Mouse (Mus musculus) embryonic facial prominence, embryonic 11.5 days (tissue): Measurements from ENCODE around the gene Ankrd37. TPM values are rescaled to one million over a fixed set of nuclear protein-coding genes. Genes with fewer than 3 reads are reported as not detected.
A peak's percentile ranks its signal among the peaks of the same experiment; 100 is the strongest.

Experiments used
- ATAC-seq: fragments of 200-750 bp; cut with Nextera tagmentation; replicated peaks from 2 replicates; pipeline ENCODE4 v1.8.0; 2017; ENCODE audit warnings: low read depth; ENCODE audit not compliant: insufficient number of reproducible peaks, low FRiP score, low TSS enrichment
- DNase-seq: peaks from one replicate; pipeline ENCODE4 v3.0.0-alpha.2; 2015; ENCODE audit warnings: low spot score
- H3K27ac ChIP-seq: fragments of 300-500 bp; sonication (generic); replicated peaks from 2 replicates; pipeline ENCODE4 v1.5.1; 2014; ENCODE audit warnings: mild to moderate bottlenecking, low read depth, low read length, control low read depth
- H3K27me3 ChIP-seq: fragments of 300-500 bp; sonication (generic); 2 replicates; pipeline ENCODE4 v1.6.1; 2014; ENCODE audit warnings: mild to moderate bottlenecking, low read length, moderate library complexity, mixed read lengths; ENCODE audit not compliant: control insufficient read depth, insufficient read depth
- H3K36me3 ChIP-seq: fragments of 300-500 bp; sonication (generic); replicated peaks from 2 replicates; pipeline ENCODE4 v1.6.1; 2014; ENCODE audit warnings: low read depth, mild to moderate bottlenecking, low read length, moderate library complexity, mixed read lengths; ENCODE audit not compliant: control insufficient read depth, insufficient read depth
- H3K4me1 ChIP-seq: fragments of 300-500 bp; sonication (generic); 2 replicates; pipeline ENCODE4 v1.6.1; 2014; ENCODE audit warnings: low read length, mixed read lengths; ENCODE audit not compliant: control insufficient read depth, insufficient read depth
- H3K4me2 ChIP-seq: fragments of 300-500 bp; sonication (generic); 2 replicates; pipeline ENCODE4 v1.6.1; 2014; ENCODE audit warnings: low read depth, mild to moderate bottlenecking, control low read depth, low read length, moderate library complexity
- H3K4me3 ChIP-seq: fragments of 300-500 bp; sonication (generic); 2 replicates; pipeline ENCODE4 v1.5.1; 2014; ENCODE audit warnings: low read depth, low read length, control low read depth
- H3K9ac ChIP-seq: fragments of 300-500 bp; sonication (generic); replicated peaks from 2 replicates; pipeline ENCODE4 v1.6.1; 2014; ENCODE audit warnings: mild to moderate bottlenecking, control low read depth, low read length
- H3K9me3 ChIP-seq: fragments of 300-500 bp; sonication (generic); replicated peaks from 2 replicates; pipeline ENCODE4 v1.6.1; 2016; ENCODE audit warnings: mild to moderate bottlenecking, low read length, inconsistent platforms, mixed read lengths; ENCODE audit not compliant: control insufficient read depth
- WGBS: fragments of 180-500 bp; shearing (Covaris S2); extraction: QIAGEN DNeasy Blood & Tissue Kit; methylation state at CpG from one replicate; pipeline ENCODE4 v1.1.7; 2014; 5-methylcytosine and 5-hydroxymethylcytosine counted together
- polyA plus RNA-seq: library from polyadenylated mRNA; unstranded; fragments of >200 nt; fragmentation: Nextera tagmentation; extraction: Ambion mirVana; gene quantifications from 2 replicates; pipeline ENCODE4 v1.2.1, GENCODE M21; 2014

Gene Ankrd37
- polyA plus RNA-seq, 1 experiment from 2014 or later, result 19.4 TPM

GRCm38 (mm10) chr8:45990631-45991310, 14.7 kb downstream of the Ankrd37 start:
- Histone ChIP-seq H3K27me3 (no peaks in the 10 kb centered on the region), H3K36me3 (peaks cover 2% of the 10 kb centered on the region; the same call in 1 of the 2 replicates), H3K4me1 (no peaks in the 10 kb centered on the region), H3K4me3 (no peak overlapping the region), H3K9ac (no peak overlapping the region), H3K27ac (no peak overlapping the region), H3K9me3 (no peaks in the 10 kb centered on the region), H3K4me2 (no peak overlapping the region)
- DNase-seq (no peak), ATAC-seq (no peak)
- WGBS, result 95% methylated on average over 4 of the region's 4 CpGs

DNA sequence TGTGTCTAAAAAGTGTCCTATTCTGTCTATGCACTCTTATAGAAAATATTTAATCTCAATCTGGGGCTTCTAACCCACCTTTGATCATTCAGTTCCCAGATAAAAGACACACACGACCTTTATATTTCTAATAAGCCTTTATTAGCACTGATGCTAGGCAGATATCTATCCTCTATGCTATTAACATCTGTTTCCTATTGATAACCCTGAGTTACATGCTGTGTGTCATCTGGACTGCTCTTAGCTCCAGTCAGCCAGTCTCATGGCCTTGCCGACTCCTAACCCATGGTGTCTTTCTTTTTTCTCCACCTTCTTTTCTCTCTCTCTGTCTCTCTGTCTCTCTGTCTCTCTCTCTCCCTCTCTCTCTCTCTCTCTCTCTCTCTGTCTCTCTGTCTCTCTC, 17.3 kb downstream of the Ankrd37 start:
- Histone ChIP-seq H3K36me3 (no peaks in the 10 kb centered on the region), H3K4me1 (no peaks in the 10 kb centered on the region), H3K9ac (no peak overlapping the region), H3K9me3 (no peaks in the 10 kb centered on the region), H3K4me2 (no peak overlapping the region), H3K27ac (no peak overlapping the region), H3K27me3 (no peaks in the 10 kb centered on the region), H3K4me3 (no peak overlapping the region)
- WGBS, result 61% methylated on average over 2 of the region's 2 CpGs
- no peak for DNase-seq
- no peak for ATAC-seq

DNA sequence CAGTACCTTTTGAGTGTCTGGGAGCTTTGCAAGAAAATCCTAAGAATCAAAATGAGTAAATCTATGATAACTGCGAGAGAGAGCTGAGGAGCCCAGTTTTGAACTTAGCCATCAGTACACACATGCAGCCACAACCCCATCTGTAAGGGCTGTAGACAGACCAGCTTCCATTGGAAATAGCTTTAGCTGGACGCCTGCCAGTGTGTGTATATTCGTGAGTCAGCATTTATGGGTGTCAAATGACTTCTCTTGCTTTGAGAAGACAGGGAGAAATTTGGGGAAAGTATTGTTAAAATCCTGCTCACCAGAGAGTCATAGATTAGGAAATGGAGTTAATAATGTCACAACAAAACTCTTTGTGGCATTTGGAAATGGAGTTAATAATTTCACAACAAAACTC, 18.8 kb downstream of the Ankrd37 start:
- Histone ChIP-seq H3K4me2 (no peak overlapping the region), H3K9me3 (no peaks in the 10 kb centered on the region), H3K36me3 (no peaks in the 10 kb centered on the region), H3K9ac (no peak overlapping the region), H3K4me3 (no peak overlapping the region), H3K4me1 (no peaks in the 10 kb centered on the region), H3K27ac (no peak overlapping the region), H3K27me3 (no peaks in the 10 kb centered on the region)
- WGBS, result 81% methylated on average over 3 of the region's 3 CpGs
- DNase-seq (no peak), ATAC-seq (no peak)

- ATAC-seq (no peak), DNase-seq (no peak)
- no peaks in the 10 kb centered on the region for H3K27me3 ChIP-seq
- H3K4me1 ChIP-seq, result no peaks in the 10 kb centered on the region
- H3K9ac ChIP-seq, result peak overlapping the region; percentile 37
- H3K4me2 ChIP-seq, result peak overlapping the region; percentile 51
- H3K27ac ChIP-seq, result no peak overlapping the region
- no peaks in the 10 kb centered on the region; the same call in 1 of the 2 replicates for H3K36me3 ChIP-seq
- H3K9me3 ChIP-seq, result no peaks in the 10 kb centered on the region
- H3K4me3 ChIP-seq, result peak overlapping the region; percentile 54
- 68% methylated on average over 11 of the region's 11 CpGs for WGBS
Measured at GRCm38 (mm10) chr8:45975837-45976468, 29.6 kb downstream of the Ankrd37 start.

DNA sequence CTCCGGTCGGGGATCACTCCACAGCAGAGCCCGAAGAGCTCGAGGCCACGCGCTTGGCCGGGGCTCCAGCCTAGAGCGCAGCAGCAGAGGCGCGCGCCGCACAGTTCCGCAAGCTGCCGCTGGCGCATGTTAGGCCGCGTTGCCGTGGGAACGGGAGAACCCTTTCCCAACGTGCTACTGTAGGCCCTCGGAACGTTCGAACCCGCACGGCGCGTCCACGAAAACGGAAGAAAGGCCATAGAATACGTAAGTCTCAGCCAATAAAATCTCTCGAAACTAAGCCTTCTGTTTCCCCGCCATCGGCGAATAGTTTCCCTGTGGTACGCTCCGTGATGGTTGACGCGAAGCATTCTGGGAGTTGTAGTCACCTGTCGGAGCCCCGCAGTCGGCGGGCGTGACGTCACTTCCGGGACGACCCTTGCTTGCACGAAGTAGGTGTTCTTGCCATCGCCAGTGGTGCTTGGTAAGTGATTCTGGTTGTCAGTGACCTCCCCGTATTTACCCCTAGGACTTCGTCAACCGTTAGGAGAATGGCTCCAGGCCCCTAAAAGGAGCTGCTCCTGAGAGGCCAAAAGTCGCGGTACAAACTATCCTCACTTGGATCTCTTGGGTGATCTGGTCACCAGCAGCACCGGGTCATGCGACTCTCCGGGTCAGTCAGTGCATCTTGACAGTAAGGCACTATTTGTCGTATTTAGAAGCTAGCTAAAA, 30.2 kb downstream of the Ankrd37 start, which contains the start of the genes 1700029J07Rik and Ufsp2:
Gene 1700029J07Rik, minus strand, starts transcription at position 127 of the 711 bp plus-strand sequence.
Gene Ufsp2, plus strand, starts transcription at position 403 of the 711 bp plus-strand sequence.
- Histone ChIP-seq H3K27me3 (no peaks in the 10 kb centered on the region), H3K9me3 (0 out of 2 replicates have a peak, but pooled peaks cover 2% of the 10 kb centered on the region), H3K36me3 (no peaks in the 10 kb centered on the region; the same call in 1 of the 2 replicates), H3K4me3 (peak within 1 kb of the TSS; percentile 54), H3K4me1 (no peaks in the 10 kb centered on the region), H3K4me2 (peak within 1 kb of the TSS; percentile 51), H3K9ac (peak within 1 kb of the TSS; percentile 65), H3K27ac (no peak within 1 kb of the TSS; the same call in 1 of the 2 replicates)
- ATAC-seq (peak; percentile 98), DNase-seq (peak; percentile 100)
- 1% methylated on average over 57 of the region's 57 CpGs for WGBS

GRCm38 (mm10) chr8:45973988-45974505, 31.5 kb downstream of the Ankrd37 start:
- Histone ChIP-seq H3K9ac (no peak overlapping the region), H3K4me3 (no peak overlapping the region), H3K27me3 (no peaks in the 10 kb centered on the region), H3K9me3 (0 out of 2 replicates have a peak, but pooled peaks cover 2% of the 10 kb centered on the region), H3K27ac (no peak overlapping the region), H3K36me3 (no peaks in the 10 kb centered on the region; the same call in 1 of the 2 replicates), H3K4me2 (no peak overlapping the region; the same call in 1 of the 2 replicates), H3K4me1 (no peaks in the 10 kb centered on the region)
- DNase-seq (no peak), ATAC-seq (no peak)
- 84% methylated on average over 8 of the region's 8 CpGs for WGBS

GRCm38 (mm10) chr8:45970894-45971293, 34.6 kb downstream of the Ankrd37 start:
- DNase-seq (no peak), ATAC-seq (no peak)
- Histone ChIP-seq H3K9ac (no peak overlapping the region), H3K36me3 (no peaks in the 10 kb centered on the region), H3K4me2 (no peak overlapping the region), H3K9me3 (0 out of 2 replicates have a peak, but pooled peaks cover 2% of the 10 kb centered on the region), H3K27me3 (no peaks in the 10 kb centered on the region), H3K4me3 (no peak overlapping the region), H3K4me1 (no peaks in the 10 kb centered on the region), H3K27ac (no peak overlapping the region)
- WGBS, result 95% methylated on average over 12 of the region's 12 CpGs
